Mouse (Mus musculus): Measurements from ENCODE around the gene Il6ra.

The Il6ra gene

DNA sequence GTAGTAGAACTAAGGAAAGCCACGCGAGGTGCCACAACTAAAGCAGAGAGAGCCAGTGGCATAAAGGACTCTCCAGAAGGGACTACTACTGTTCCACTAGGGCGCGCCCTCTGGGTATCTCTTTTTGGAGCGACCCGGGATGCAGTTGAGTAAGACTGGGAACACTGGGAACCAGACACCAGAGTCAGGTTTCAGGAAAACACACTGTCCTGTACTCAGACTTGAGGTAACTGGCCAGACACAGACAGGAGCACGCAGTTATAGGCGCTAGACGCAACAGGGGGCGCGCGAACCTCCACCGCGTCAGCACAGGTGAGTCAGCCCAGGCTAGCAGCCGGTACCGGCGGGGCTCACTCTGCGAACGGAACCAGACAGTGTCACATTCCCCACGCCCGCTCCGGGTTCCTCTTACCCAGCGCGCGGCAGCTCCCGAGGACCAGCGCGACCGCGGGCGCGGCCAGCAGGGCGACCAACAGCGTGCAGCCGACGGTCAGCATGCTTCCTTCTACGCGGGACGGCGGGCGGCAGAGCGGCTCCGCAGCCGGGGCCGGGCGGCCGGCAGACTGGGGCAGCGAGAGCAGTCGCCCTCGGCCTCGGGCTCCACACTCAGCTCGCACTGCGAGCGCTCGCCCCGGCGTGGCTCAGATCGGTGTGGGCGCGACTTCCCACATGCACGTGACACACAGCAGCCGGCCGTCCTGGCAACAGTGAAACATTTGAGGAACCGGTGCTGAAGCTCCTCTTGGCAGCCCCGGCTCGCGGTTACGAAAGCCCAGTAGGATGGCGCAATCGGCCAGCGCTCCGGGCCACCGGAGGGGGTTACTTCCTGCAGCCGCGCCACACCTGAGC lies at the start of gene Il6ra:
Gene Il6ra (minus strand): TSS at position 654 of the 849 bp plus-strand sequence.
- peak; percentile 85 to 88 for DNase-seq (ENCODE audit: low spot score in 2 of 2)

DNA sequence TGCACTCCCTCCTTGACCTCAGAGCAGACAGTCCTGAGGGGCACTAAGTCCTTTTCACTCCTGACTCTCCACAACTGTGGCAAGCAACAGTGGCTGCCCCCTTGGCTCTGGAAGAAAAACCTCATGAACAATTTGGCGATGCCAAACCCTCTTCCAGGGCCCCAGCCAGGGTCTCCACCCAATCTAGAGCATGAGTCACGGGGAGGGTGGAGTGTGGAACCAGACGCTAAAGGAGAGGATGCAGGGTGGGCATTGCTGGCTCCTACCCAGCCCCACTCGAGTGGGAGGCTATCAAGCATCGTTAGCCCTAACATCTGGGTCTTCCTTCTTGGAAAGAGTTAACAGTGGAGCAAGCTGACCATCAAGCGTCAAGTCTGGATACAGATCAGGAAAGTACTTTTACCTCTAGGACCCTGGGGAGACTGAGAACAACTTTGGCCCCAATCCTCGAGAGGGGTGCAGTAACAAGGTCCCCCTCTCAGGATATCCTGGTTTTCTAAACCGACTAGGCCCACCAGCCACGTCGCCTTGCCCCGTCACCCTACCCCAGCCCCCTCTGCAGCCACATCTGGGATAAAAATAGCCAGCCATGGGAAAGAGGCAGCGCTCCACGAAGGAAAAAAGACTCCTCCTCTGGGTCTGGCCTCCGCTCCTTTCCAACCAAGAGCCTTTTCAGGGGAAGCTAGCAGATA lies 49.2 kb upstream of the Il6ra start:
- DNase-seq (ENCODE audit: low spot score in 2 of 2) = peak in 1 of 2 experiments; percentile 59

DNA sequence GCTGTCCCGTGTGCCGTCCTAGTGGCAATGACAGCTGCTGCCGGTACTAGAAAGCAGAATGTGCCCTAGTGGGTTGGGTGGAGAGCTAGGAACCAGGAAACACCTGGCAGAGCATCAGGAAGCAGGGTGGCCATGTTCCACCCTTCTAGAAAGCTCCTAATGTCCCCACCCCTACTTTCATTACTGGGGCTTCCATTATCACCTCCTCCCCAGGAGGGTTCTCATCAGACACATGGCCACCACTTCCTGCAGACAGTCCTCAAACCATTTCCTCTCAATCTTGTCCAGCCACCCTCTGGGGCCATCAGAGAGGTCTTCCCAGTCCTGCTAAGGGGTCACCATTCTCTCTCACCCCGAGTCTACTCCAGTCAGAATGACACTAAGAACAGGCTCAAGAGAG lies 48.4 kb upstream of the Il6ra start:
- no peak for DNase-seq (ENCODE audit: low spot score in 2 of 2)

DNA sequence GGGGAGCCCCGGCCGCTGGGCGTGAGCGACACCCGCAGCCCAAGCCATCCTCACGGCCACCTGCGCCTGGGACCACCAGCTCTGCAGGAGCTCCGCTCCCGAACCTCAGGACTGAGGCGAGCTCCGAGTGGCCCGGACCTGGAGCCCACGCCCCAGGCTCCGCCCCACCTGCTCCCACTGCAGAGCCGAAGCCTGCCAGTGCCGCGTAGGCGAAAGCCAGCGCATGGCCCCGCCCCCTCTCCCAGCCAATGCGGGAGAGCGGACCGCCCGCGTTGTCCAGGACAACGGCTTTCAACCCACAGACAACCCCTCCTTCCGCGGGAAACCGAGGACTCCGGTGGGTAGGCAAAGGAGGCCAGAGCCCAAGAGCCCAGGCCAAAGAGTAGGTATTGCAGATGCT lies 47.5 kb upstream of the Il6ra start:
- DNase-seq (ENCODE audit: low spot score in 2 of 2) = peak; percentile 97

DNA sequence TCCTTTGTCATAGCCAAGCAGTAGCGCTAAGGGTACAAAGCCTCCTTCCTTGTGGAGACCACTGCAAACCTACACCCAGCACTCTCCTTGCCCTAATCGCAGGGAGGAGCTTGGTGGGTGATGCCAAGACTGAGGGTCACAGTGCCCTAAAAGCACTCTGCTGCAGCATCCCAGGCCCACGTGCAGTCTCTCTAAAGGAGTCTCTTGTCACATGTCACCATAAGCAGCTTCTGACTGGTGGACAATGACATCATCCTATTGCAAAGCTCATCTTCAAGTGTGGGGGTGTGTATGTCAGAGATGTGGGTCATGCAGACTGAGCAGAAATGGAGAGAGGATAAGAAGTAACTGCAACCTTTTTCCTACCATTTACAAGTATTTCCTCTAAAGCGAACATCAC lies 46.4 kb upstream of the Il6ra start:
- DNase-seq (ENCODE audit: low spot score in 2 of 2) = peak; percentile 73 to 88

DNA sequence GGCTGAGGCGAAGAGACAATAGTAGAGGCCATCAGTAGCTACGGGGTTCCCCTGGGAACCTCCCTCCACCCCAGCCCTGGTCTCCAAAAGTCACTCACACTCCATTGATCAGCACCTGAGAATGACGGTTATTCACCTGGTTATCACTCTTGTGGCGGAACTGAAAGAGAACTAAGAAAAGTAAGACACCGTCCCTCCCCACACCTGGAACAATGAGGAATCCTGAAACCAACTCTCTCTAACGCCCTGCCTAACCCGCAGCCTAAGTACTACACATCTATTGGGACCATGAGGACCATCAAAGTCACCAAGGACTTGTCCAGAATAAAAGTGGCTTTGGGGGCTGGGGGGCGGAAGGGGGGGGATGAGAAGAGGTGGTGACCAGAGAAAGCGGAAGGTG lies 44.9 kb upstream of the Il6ra start:
- DNase-seq (ENCODE audit: low spot score in 2 of 2) = no peak

DNA sequence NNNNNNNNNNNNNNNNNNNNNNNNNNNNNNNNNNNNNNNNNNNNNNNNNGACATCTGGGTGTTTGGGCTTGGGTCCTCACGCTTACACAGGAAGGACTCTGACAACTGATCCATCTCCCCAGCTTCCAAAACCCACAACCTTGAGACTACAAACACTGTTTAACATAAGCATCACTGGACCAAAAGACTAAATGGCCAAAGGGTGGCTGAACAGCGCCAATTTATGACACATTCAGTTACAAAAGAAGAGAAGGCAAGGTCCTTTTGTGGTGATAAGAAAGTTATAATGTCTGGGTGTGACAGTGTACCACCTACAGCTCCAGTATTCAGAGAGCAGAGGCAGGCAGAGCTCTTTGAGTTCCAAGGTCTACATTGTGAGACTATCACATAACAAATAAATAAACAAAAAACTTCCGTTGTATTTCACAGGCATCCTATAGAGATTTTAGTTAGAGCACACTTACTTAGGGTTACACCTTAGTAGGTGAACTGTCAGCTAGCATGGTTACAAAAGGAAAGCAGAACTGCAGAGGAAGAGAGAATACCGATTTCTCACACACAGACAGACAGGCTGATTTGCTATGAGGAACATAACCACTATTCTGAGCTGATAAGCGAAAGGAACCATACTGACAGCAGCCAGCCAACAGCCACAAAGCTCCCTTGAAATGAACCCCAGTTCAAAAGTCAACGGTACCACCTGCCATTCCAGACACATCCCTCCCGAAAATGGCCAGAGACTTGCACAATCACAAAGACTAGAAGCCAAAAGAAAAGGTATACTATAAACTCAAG lies 43.4 kb upstream of the Il6ra start:
- no peak for DNase-seq (ENCODE audit: low spot score in 2 of 2)

DNA sequence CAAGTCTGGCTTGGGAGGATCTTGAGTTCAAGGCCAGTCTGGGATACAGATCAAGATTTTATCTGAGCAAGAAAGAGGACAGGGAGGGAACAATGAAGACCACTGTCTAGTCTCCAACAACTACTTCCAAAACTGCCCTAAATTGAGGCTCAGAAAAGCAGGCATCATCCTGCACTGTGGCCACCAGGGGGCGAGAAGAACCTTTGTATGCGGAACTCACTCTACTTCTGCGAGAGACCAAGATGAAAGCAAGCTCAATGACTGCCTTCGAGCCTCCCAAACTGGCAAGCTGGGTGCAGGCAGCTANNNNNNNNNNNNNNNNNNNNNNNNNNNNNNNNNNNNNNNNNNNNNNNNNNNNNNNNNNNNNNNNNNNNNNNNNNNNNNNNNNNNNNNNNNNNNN lies 40.4 kb upstream of the Il6ra start:
- peak; percentile 84 to 85 for DNase-seq (ENCODE audit: low spot score in 2 of 2)

DNA sequence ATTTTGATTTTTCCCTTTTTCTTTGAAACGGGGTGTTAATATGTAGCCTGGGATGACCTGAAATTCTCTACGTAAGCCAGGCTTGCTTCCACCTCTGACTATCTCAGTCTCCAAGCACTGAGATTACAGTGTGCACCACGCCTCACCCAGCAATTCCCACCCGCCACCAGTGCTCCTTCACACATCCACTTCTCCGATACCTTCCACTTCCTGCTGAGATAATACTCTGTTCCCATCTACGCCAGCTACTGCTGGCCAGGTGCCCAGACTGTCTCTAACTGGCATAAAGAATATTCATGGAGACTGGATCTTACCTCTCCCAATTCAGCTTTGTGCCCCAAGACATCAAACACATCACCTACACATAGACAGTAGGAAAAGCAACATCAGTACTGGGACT lies 35.7 kb upstream of the Il6ra start:
- DNase-seq (ENCODE audit: low spot score in 2 of 2) = peak; percentile 76 to 79

DNA sequence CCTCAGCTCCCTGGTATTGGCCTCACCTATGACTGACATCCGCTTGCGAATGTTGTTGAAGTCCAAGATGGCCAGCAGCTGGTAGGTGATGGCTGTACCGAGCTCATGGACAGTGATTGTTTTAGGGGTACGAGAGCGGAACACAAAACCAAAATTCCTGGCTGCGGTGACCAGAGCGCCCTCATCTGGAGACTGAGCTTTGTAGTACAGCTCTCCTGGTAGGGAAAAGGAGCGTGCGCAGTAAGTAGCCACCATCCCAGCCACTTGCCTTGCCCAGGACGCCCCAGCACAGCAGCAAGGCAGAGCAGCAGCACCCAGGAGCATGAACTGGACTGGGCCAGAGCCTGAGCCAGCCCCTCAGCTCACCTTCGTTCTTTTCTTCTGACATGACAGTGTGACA lies 35.0 kb upstream of the Il6ra start:
- no peak for DNase-seq (ENCODE audit: low spot score in 2 of 2)

DNA sequence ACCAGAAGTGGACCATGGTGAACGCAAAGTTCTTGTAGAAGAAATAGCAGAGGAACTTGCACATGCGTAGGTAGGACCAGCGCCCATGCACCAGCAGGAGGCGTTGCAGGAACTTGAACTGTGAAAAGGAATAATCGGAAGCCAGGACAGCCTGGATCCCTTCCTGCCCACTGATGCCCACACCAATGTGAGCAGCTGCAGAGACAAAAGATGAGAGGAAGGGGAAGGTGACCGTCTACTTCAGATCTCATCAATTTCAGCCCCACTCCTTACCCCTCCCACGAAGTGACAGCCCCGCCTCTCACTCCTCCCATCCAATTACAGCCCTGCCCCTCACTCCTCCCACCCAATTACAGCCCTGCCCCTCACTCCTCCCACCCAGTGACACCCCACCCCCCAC lies 32.0 kb upstream of the Il6ra start:
- DNase-seq (ENCODE audit: low spot score in 2 of 2) = no peak

DNA sequence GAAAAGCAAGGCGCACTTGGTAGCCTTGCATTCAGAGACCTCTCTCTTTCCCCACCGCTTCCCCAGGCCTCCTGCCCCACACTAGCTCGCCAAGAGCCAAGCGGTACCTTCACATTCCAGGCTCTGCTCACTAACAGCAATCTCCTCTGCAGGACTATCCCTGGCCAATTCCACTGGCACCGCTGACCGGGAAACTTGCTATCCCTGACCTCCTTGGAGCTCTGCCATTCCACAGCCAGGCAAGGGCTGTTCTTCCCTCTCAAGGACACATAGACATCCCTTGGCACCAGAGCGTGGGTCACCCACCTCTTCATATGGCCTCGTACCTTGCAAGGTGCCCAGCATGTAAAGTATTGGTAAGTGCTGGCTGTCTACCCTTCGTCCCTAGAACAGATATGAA lies 29.9 kb upstream of the Il6ra start:
- no peak for DNase-seq (ENCODE audit: low spot score in 2 of 2)

DNA sequence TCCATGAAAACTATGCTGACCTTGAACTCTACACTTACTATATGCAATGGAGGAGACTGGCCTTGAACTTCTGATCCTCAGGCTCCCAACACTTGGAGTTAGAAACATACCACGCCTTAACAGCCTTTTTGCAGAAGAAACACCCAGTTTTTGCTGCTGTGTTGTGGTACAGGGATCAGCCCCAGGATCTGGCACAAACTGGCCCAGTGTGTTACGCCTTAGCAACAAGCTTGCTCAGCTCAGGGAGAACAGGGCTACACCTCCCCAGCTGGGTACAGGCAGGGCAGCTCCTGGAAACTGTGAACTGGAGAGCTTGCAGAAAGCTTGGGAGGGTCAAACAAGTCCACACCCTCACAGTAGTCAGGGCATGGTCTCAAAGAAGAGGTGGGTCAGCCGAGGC lies 23.5 kb upstream of the Il6ra start:
- no peak for DNase-seq (ENCODE audit: low spot score in 2 of 2)

DNA sequence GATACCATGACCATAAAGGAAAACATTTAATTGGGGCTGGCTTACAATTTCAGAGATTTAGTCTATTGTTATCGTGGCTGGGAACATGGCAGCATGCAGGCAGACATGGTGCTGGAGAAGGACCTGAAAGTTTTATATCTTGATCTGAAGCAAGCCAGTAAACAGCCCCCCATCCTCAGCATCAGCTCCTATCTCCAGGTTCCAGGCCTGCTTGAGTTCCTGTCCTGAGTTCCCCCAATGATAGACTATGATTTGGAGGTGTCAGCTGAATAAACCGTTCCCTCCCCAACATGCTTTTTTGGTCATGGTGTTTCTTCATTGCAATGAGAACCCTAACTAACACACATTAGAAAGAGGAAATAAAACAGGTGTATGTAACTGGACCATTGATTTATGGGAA lies 19.9 kb upstream of the Il6ra start:
- no peak for DNase-seq (ENCODE audit: low spot score in 2 of 2)

DNA sequence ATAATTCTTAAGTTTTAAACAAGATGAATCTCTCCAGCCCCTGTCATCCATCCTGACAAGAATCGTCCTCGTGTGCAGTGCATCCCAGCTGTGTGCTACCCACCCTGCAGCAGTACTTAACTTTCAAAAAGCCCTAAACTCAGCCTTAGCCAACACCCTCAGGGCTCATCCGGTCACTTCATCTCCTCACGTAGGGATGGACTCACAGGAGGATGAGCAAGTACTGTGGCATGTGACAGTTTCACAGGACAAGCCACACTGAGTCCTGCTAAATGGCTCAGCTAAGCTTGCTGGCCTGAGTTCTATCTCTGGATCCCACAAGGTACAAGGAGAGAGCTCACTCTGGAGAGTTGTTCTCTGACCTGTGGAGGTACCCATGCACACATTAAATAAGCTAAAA lies 16.0 kb upstream of the Il6ra start:
- no peak for DNase-seq (ENCODE audit: low spot score in 2 of 2)

DNA sequence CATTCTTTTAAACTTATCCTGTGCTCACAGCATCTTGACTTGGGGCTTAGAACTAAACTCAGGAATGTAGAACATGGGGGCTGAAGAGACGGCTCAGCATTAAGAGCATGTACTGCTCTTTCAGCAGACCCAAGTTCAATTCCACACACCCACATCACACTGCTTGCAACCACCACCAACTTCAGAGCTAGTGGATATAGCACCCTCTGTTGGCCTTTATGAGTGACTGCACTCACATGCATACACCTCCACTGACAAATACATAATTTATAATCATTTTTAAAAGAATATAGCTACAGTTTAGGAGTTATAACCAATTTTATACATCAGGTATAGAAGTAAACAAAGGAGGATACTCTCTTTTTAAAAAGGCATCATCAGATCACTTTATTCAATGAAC lies 13.4 kb upstream of the Il6ra start:
- no peak for DNase-seq (ENCODE audit: low spot score in 2 of 2)

DNA sequence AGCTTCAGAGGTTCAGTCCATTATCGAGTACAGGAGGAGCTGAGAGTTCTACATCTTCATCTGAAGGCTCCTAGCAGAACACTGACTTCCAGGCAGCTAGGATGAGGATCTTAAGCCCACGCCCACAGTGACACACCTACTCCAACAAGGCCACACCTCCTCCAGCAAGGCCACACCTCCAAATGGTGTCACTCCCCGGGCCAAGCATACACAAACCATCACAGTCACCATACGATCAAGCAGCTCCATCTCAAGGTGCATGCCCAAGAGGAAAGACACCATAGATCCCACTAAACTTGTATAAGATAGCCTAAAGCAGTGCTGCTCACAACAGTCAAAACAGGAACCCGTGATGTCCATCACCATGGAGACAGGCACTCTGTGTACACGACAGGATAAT lies 7.7 kb upstream of the Il6ra start:
- DNase-seq (ENCODE audit: low spot score in 2 of 2) = no peak

DNA sequence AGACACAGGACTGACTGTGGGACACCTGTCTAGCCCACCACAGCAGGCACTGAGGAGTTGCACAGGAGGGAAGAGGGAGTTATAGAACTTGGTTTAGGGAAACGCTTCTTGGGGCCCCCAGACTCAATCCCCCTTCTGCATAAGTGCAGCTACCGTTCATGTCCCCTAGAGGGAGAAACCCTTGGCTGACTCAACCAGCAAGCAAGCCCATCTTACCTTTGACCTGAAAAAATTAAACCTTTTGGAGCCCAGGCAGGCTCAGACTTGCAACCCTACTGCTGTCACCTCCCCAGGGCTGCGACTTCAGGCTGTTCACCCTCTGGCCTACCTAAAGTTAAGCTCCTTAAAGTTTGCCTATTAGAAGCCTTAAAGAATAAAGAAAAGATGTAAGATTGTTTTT lies 4.4 kb upstream of the Il6ra start:
- DNase-seq (ENCODE audit: low spot score in 2 of 2) = no peak

DNA sequence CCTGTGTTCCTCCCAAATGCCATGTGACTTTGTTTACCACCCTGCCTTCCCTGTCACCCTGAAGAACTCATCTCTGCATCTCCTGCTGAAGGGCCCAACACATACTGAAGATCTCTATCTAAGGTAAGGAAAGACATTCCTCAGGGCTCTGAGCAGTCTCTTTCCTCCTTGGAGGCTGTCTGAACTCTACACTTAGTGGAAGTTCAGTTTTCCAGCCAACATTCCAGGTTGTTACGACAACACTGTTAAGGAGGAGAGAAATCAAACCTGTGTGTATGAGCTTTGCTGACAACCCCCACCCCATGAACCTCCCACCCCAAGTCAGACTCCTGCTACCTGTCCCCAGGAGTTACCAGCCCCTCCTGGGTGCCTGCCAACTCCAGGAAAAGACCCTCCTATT lies 3.6 kb upstream of the Il6ra start:
- DNase-seq (ENCODE audit: low spot score in 2 of 2) = no peak

DNA sequence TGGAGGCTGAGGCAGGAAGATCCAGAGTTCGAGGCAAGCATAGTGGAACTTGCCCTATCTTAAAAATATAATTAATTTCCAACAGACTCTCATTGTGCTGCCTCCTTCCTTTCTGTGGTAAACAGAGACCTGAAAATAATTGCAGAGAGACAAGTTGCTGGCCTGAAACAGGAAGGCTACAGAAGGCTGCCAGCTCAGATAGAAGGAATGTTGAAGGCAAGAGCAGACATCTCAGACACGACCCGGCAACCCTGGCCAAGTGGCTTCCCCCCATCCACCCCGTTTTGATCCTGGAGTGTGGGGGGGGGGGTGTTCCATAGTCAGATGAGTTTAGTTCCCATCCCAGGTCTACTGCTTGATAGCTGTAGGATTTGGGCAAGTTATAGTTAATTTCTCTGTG lies 1.7 kb upstream of the Il6ra start:
- DNase-seq (ENCODE audit: low spot score in 2 of 2) = no peak

DNA sequence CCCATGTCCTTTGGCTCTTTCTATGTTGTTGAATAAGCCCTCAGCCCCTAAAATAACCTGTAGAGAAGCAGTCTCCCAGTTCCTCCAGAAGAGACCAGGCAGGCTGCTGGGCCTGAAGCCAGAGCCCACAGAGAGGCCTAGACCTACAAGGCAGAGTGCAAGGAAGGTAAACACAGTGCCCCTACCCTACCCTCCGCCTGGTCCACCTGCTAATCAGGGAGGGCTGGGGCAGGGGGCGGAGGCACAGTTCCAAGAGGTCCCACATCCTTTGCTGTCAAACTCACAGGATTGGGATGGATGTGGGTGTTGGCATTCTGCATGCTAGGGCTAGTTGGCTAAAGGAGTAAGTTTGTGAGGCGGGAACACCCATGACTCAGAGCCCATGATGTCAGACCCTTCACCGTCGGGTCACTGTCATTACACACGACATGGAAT lies 871 bp downstream of the Il6ra start:
- DNase-seq (ENCODE audit: low spot score in 2 of 2) = no peak

DNA sequence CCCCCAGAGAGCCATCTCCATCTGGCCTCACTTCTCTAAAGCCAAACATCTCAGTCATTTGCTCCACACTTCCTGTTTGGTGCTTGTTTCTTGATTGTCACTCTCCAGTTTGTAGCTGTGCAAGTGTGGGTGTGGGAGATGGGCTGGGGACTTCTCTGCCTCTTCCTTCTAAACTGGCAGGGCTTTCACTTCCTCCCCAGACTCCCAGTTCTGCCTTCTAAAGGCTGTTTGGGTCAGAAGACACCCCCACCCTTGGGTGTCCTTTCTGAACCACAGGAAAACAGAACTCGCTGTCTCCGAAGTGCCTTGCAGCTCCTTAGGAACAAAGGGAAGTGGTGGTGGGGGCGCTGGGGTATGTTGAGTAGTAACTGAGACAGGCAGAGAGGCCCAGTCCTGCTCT lies 1.8 kb downstream of the Il6ra start:
- DNase-seq (ENCODE audit: low spot score in 2 of 2) = peak; percentile 56 to 62

Data from right cerebral cortex, postnatal 10 days (tissue).